ENCODE assay signal across 8 mouse cellular contexts in the genomic region with DNA sequence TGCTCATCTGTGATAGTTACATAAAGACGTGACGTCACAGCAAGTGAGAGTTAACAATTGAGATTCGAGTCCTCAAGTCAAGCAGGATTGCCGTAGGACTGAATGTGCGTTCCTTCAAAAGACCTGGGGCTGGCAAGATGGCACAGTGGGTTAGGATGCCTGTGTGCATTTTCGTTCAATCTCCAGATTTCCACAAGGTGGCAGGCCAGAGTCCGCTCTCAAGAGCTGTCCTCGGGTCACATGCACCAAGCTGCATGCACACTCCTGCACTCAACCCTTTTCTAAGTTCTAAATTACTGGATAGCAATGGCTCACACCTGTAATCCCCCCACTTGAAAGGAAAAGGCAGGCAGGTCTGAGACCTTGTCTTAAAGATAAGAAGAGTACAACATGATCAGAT. TPM values are rescaled to one million over a fixed set of nuclear protein-coding genes. Genes with fewer than 3 reads are reported as not detected.
DNase-seq lines count a peak whose midpoint lies in the region; ATAC-seq and TF ChIP-seq lines count a peak whose summit lies in the region.

No protein-coding gene starts in this region.

- peak; percentile 62 for TF ChIP-seq CTCF in cortical plate, adult 2 months (IDR thresholded peaks at IDR 0.05; ENCODE audit: extremely low read depth, insufficient read depth, low read length)
- peak; percentile 80 for TF ChIP-seq CTCF in midbrain, postnatal 0 days (IDR thresholded peaks at IDR 0.05)

- WGBS in midbrain, postnatal 0 days, result 53% methylated on average over 8 of the region's 8 CpGs

- peak; percentile 31; the same call in 1 of the 2 replicates for ATAC-seq in midbrain, postnatal 0 days (ENCODE audit: low FRiP score)

- no peak for TF ChIP-seq POLR2A in cortical plate, adult 2 months (IDR thresholded peaks at IDR 0.05; ENCODE audit: extremely low read depth, insufficient read depth, low read length)

- H3K27me3 ChIP-seq in midbrain, postnatal 0 days (ENCODE audit: insufficient read depth, low read length), result no peaks in the 10 kb centered on the region

- no peak overlapping the region for H3K9ac ChIP-seq in midbrain, postnatal 0 days (replicated peaks; ENCODE audit: low read length, poor library complexity, severe bottlenecking)

- H3K27ac ChIP-seq in cortical plate, adult 2 months (ENCODE audit: insufficient read depth, low read length), result no peak overlapping the region
- no peak overlapping the region for H3K27ac ChIP-seq in midbrain, postnatal 0 days (ENCODE audit: low read depth, low read length)

- H3K4me1 ChIP-seq in cortical plate, adult 2 months (ENCODE audit: control insufficient read depth, insufficient read depth, low read length), result no peaks in the 10 kb centered on the region
- no peaks in the 10 kb centered on the region for H3K4me1 ChIP-seq in midbrain, postnatal 0 days (ENCODE audit: insufficient read depth, low read length)

- intact Hi-C loops in left cerebral cortex, postnatal 4 days (cut with DNase I), result loop anchor here (5.0 kb wide), 1 partner anchor 173 kb away; a partner anchor contains a TSS
- intact Hi-C loops in left cerebral cortex, postnatal 36 days (cut with DNase I), result no loop called here

- H3K36me3 ChIP-seq in midbrain, postnatal 0 days (ENCODE audit: insufficient read depth, low read length), result peaks cover 24% of the 10 kb centered on the region

- no peaks in the 10 kb centered on the region for H3K9me3 ChIP-seq in midbrain, postnatal 0 days (ENCODE audit: low read length)

- H3K4me2 ChIP-seq in midbrain, postnatal 0 days (ENCODE audit: low read depth, low read length, poor library complexity, severe bottlenecking), result no peak overlapping the region

- DNase-seq in adrenal gland, postnatal 14 days, result peak; percentile 73
- no peak for DNase-seq in adrenal gland, adult 8-10 months
- peak; percentile 58 for DNase-seq in left cerebral cortex, postnatal 4 days
- no peak for DNase-seq in left cerebral cortex, postnatal 36 days (ENCODE audit: low spot score in 2 of 2)
- DNase-seq in kidney, adult 9 months, result peak; percentile 71
- peak; percentile 68 for DNase-seq in midbrain, postnatal 0 days (ENCODE audit: low spot score)
- DNase-seq in ovary, postnatal 36 days (ENCODE audit: low spot score), result no peak

- no peak overlapping the region for H3K4me3 ChIP-seq in cortical plate, adult 2 months (ENCODE audit: insufficient read depth, low read length)
- H3K4me3 ChIP-seq in midbrain, postnatal 0 days (ENCODE audit: low read depth, low read length), result no peak overlapping the region

RNA-seq across cellular contexts. Expression of a gene that starts 17.1 kb away (rescaled TPM):
- 8.7 TPM in 2 replicates for total RNA-seq in adrenal gland, postnatal 14 days (2021)
- 10 to 100 TPM in 3 of 4 experiments, 1 to 10 TPM in 1; 9.0 to 11.7 (median 10.9) TPM for total RNA-seq in adrenal gland, adult 8-10 months (2022)
- 1 to 10 TPM; 1.2 to 1.6 TPM for total RNA-seq in left cerebral cortex, postnatal 4 days (2021)
- 10 to 100 TPM in 1 of 2 experiments, 1 to 10 TPM in 1; 8.2 to 11.0 TPM for total RNA-seq in left cerebral cortex, postnatal 36 days (2021)
- polyA plus RNA-seq in cortical plate, adult 2 months (2012; rRNA removed), result 6.2 and 9.0 TPM in 2 replicates
- 1.0 and 4.3 TPM in 2 replicates for total RNA-seq in midbrain, postnatal 0 days (2014; rRNA removed)
- 0.22 and 0.28 TPM in 2 replicates for polyA plus RNA-seq in midbrain, postnatal 0 days (2015; fragmentation: Nextera tagmentation; extraction: Ambion mirVana)

RNA-seq across cellular contexts. Expression of a gene that starts 31.1 kb away (rescaled TPM):
- total RNA-seq in adrenal gland, postnatal 14 days (2021), result 69.2 and 73.4 TPM in 2 replicates
- total RNA-seq in adrenal gland, adult 8-10 months (2022), result 10 to 100 TPM; 55.5 to 77.3 (median 63.0) TPM
- 10 to 100 TPM; 87.7 to 90.4 TPM for total RNA-seq in left cerebral cortex, postnatal 4 days (2021)
- 10 to 100 TPM; 70.3 to 76.8 TPM for total RNA-seq in left cerebral cortex, postnatal 36 days (2021)
- 67.9 and 71.5 TPM in 2 replicates for polyA plus RNA-seq in cortical plate, adult 2 months (2012; rRNA removed)
- total RNA-seq in midbrain, postnatal 0 days (2014; rRNA removed), result 29.3 and 30.2 TPM in 2 replicates
- 82.6 and 86.2 TPM in 2 replicates for polyA plus RNA-seq in midbrain, postnatal 0 days (2015; fragmentation: Nextera tagmentation; extraction: Ambion mirVana)

Comparison
In these comparisons a context has a peak if more than half of its experiments do, and no peak if none do; other contexts are left out.
1. DNase-seq: peak in adrenal gland, postnatal 14 days (single experiment), left cerebral cortex, postnatal 4 days (single experiment), kidney, adult 9 months (single experiment) and midbrain, postnatal 0 days (single experiment); none in adrenal gland, adult 8-10 months (single experiment), left cerebral cortex, postnatal 36 days (0 of 2) and ovary, postnatal 36 days (single experiment).